Mouse (Mus musculus): ENCODE data around the gene Dhrs4.

DNA sequence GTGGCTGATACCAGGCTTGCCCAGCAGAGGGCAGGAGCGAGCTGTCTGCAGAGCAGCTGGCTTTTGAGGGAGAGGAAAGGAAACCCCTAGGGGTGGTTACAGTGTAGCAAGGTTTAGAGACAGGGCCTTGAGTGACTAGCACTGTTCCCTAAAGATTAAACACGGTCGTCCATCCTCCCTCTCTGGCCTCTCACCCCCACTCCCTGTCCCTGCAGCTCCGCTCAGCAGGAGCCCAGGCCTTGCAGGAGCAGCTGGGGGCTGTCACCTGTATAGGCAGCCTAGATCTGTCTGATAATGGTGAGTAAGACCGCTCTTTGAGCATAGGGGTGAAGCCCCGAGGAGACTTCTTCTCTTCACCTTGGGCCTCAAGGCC, 18.9 kb downstream of the Dhrs4 start:
- no peak for TF ChIP-seq POLR2A (IDR thresholded peaks at IDR 0.05; ENCODE audit: control insufficient read depth, low read depth, low read length)
- peak; percentile 89 for TF ChIP-seq CTCF (IDR thresholded peaks at IDR 0.05; ENCODE audit: control insufficient read depth, insufficient read depth, insufficient replicate concordance, low read depth, low read length)

Data from testis, adult 2 months (tissue).